Mouse (Mus musculus): ENCODE measurements around the gene Ttc37. TPM values are rescaled to one million over a fixed set of nuclear protein-coding genes. Genes with fewer than 3 reads are reported as not detected.

Ttc37 gene
- polyA plus RNA-seq, 1 experiment = 37.3 TPM

DNA sequence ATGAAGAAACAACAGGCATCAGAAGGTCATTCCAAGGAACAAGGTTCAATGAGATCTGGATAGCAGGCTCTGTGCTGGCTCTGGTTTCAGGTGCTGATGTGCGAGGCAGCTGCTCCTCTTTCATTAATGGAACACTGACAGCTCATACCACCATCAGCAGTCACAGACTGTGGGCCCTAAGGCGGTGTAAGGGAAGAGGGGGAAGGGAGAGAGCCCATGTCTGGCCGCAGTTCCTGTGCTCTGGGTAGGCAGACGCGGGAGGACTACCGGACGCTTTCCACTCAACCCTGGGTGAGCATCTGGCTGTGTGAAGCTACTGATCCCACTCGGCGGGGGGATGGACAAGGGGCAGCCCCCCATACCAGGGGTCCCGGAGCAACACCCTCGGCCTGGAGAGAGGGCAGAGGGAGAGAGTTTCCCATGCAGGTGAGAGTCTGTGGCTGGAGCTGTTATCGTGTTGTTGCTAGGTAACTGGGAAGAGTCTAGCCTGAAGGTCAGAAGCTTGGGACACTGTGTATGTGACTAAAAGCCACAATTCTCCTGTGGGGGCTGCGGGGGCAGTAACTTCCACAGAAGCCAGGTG, 34.1 kb upstream of the Ttc37 start:
- TF ChIP-seq CTCF (IDR thresholded peaks at IDR 0.05; ENCODE audit: borderline replicate concordance, insufficient read depth, low read length) (no peak), POLR2A (IDR thresholded peaks at IDR 0.05; ENCODE audit: low read depth, low read length) (no peak)
- H3K4me3 ChIP-seq (ENCODE audit: insufficient read depth, low read length) = no peak overlapping the region
- H3K27ac ChIP-seq (ENCODE audit: insufficient read depth, low read length) = no peak overlapping the region
- H3K4me1 ChIP-seq (ENCODE audit: control insufficient read depth, insufficient read depth, low read length) = no peaks in the 10 kb centered on the region

DNA sequence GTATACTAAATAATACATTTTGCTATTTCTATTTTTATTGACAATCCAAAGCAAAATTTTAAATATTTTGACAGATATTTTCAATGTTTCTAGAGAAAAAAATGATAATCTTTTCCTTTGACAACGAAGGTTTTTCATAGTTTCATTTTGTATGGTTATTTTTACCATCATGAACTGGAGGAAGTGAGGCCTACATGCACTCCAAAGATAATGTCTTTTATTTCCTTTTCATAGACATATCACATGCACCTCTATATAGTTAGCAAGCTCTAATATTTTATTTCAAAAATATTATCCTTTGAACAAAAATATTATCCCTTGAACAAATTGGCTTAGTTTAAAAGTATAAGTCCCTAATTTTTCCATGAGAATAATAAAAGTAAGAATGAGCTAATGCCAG, 24.2 kb upstream of the Ttc37 start:
- Histone ChIP-seq H3K27ac (ENCODE audit: insufficient read depth, low read length) (no peak overlapping the region), H3K4me3 (ENCODE audit: insufficient read depth, low read length) (no peak overlapping the region), H3K4me1 (ENCODE audit: control insufficient read depth, insufficient read depth, low read length) (no peaks in the 10 kb centered on the region)
- TF ChIP-seq CTCF (IDR thresholded peaks at IDR 0.05; ENCODE audit: borderline replicate concordance, insufficient read depth, low read length) (no peak), POLR2A (IDR thresholded peaks at IDR 0.05; ENCODE audit: low read depth, low read length) (no peak)

GRCm38 (mm10) chr13:76098116-76098492, 430 bp upstream of the Ttc37 start:
- TF ChIP-seq CTCF (IDR thresholded peaks at IDR 0.05; ENCODE audit: borderline replicate concordance, insufficient read depth, low read length) (no peak), POLR2A (IDR thresholded peaks at IDR 0.05; ENCODE audit: low read depth, low read length) (0 out of 2 replicates have a peak, but pooled peaks have one; percentile 26)
- H3K4me1 ChIP-seq (ENCODE audit: control insufficient read depth, insufficient read depth, low read length) = no peaks in the 10 kb centered on the region; the same call in 1 of the 2 replicates
- peak overlapping the region; percentile 81 for H3K4me3 ChIP-seq (ENCODE audit: insufficient read depth, low read length)

DNA sequence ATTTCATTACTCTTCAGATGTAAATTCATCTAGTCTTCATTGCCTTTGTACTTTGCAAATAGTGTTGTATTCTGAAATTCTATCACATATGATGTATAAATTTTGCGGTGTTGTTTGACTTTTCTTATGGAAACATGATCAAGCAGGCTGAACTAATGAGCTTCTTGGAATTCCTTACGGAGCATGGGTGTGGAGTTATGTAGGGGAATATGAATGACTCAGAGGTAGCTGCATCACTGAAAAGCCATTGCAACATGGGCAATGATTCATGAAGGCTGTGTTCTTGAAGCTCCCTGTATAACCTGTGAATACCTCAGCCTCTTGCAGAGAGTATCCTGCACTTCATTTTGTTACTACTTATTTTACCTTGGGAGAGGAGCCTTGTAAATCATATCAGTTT, 3.5 kb downstream of the Ttc37 start:
- TF ChIP-seq POLR2A (IDR thresholded peaks at IDR 0.05; ENCODE audit: low read depth, low read length) (no peak), CTCF (IDR thresholded peaks at IDR 0.05; ENCODE audit: borderline replicate concordance, insufficient read depth, low read length) (no peak)
- Histone ChIP-seq H3K4me1 (ENCODE audit: control insufficient read depth, insufficient read depth, low read length) (no peaks in the 10 kb centered on the region; the same call in 1 of the 2 replicates), H3K27ac (ENCODE audit: insufficient read depth, low read length) (no peak overlapping the region), H3K4me3 (ENCODE audit: insufficient read depth, low read length) (no peak overlapping the region)

More at GRCm38 (mm10) chr13:76098116-76098492, 430 bp upstream of the Ttc37 start:
- H3K27ac ChIP-seq (ENCODE audit: insufficient read depth, low read length) = peak overlapping the region; percentile 23; the same call in 1 of the 2 replicates

DNA sequence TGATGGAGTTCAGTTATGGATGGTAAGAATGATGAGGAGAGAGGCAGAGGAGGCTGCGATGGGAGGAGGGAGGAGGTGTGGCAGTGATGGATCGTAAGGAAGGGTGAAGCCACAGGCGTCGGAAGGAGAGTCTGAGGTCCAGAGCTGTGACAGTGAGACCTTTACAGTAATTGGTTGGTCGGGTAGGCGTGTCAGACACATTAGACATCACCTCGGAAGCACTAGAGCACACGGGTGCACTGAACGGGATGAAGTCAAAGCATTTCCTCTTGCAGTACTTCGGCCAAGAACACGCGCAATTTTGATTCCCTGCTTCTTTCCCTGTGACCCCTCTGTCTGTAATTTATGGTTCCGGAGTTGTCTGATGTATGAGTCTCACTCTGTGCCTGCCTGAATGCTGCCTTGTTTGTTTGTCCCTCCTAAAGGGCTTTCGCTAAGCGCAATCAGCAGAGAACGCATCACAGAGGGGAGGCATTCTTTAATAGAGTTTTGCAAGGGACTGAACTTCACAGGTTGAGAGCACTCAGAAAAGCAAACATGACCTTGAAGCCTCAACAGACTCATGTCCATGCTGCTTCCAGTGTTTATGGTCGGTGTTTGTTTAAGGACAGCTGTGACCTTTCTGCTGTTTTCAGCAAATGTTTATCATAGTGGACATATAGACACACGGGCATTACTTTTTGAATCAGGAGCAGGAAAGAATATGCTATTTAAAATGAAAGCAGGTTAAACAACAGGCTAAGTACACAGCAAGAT, 10.7 kb downstream of the Ttc37 start:
- TF ChIP-seq CTCF (IDR thresholded peaks at IDR 0.05; ENCODE audit: borderline replicate concordance, insufficient read depth, low read length) (no peak), POLR2A (IDR thresholded peaks at IDR 0.05; ENCODE audit: low read depth, low read length) (no peak)
- Histone ChIP-seq H3K4me1 (ENCODE audit: control insufficient read depth, insufficient read depth, low read length) (no peaks in the 10 kb centered on the region), H3K27ac (ENCODE audit: insufficient read depth, low read length) (no peak overlapping the region), H3K4me3 (ENCODE audit: insufficient read depth, low read length) (no peak overlapping the region)

DNA sequence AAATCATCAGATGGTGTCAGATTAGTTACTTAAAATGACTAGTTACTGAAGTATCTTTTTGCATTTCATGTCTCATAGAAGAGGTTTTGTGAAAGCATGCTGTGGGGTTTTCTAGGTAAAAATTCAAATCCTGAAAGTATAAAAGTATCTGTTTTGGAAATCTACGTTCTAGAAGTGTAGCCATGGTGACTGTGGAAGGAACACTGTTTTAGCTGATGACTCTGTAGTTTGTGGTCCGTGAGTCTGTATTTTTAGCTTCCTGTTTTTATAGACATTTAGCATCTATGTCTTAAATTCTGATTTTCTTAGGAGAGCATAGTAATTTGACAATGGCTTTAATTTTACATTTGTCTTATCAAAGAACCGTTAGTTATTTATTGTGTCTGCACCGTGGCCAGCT, 30.3 kb downstream of the Ttc37 start:
- no peak overlapping the region for H3K4me3 ChIP-seq (ENCODE audit: insufficient read depth, low read length)
- TF ChIP-seq CTCF (IDR thresholded peaks at IDR 0.05; ENCODE audit: borderline replicate concordance, insufficient read depth, low read length) (no peak), POLR2A (IDR thresholded peaks at IDR 0.05; ENCODE audit: low read depth, low read length) (no peak)
- no peak overlapping the region for H3K27ac ChIP-seq (ENCODE audit: insufficient read depth, low read length)
- no peaks in the 10 kb centered on the region for H3K4me1 ChIP-seq (ENCODE audit: control insufficient read depth, insufficient read depth, low read length)

DNA sequence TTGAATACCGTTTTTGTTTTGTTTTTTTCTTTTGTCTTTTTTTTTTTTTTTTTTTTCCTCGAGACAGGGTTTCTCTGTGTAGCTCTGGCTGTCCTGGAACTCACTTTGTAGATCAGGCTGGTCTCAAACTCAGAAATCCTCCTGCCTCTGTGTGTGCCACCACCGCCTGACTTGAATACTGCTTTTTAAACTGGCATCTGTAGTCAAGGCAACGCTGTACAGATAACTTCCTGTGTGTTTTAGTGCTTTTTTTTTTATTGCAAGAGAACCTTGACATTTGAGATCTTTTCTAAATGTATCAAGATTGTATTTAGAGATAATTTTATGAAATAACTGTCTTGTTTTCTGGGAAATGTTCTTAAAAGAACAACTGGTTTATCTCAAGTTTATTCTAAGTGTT, 33.9 kb downstream of the Ttc37 start:
- Histone ChIP-seq H3K27ac (ENCODE audit: insufficient read depth, low read length) (no peak overlapping the region), H3K4me3 (ENCODE audit: insufficient read depth, low read length) (no peak overlapping the region), H3K4me1 (ENCODE audit: control insufficient read depth, insufficient read depth, low read length) (no peaks in the 10 kb centered on the region)
- TF ChIP-seq POLR2A (IDR thresholded peaks at IDR 0.05; ENCODE audit: low read depth, low read length) (no peak), CTCF (IDR thresholded peaks at IDR 0.05; ENCODE audit: borderline replicate concordance, insufficient read depth, low read length) (no peak)

GRCm38 (mm10) chr13:76138862-76139261, 40.3 kb downstream of the Ttc37 start:
- H3K27ac ChIP-seq (ENCODE audit: insufficient read depth, low read length) = no peak overlapping the region
- no peak for TF ChIP-seq CTCF (IDR thresholded peaks at IDR 0.05; ENCODE audit: borderline replicate concordance, insufficient read depth, low read length)
- no peak overlapping the region for H3K4me3 ChIP-seq (ENCODE audit: insufficient read depth, low read length)
- H3K4me1 ChIP-seq (ENCODE audit: control insufficient read depth, insufficient read depth, low read length) = no peaks in the 10 kb centered on the region

DNA sequence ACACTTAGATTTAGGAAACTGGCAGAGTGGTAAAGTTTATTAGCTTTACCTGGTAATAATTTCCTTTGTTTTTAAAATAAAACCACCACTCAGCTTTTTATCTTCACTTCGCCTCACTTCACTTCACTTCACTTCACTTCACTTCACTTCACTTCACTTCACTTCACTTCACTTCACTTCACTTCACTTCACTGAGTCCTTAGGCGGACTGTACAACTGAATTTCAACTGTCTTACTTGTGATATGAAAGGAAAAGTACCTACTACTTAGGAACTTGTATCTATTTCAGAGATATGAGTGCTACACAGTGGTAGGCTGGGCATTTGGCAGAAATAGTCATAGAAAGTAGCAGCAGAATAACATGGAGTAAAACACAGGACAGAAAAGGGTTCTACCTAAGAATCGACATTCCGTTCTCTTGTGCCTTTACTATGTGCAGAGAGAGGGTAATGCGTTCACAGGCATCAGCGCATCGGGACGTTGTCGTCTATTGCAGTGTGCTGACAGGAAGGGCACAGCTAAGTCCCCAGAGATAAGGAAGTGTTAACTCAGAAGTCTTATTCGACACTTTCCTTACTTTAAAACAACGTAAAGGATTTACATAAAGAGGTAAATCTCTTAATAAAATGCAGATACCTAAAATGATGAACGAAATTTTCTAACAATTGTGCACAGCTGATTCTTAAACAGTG, 42.7 kb downstream of the Ttc37 start:
- Histone ChIP-seq H3K27ac (ENCODE audit: insufficient read depth, low read length) (no peak overlapping the region), H3K4me3 (ENCODE audit: insufficient read depth, low read length) (no peak overlapping the region), H3K4me1 (ENCODE audit: control insufficient read depth, insufficient read depth, low read length) (no peaks in the 10 kb centered on the region)
- TF ChIP-seq CTCF (IDR thresholded peaks at IDR 0.05; ENCODE audit: borderline replicate concordance, insufficient read depth, low read length) = no peak
- no peak for TF ChIP-seq POLR2A (IDR thresholded peaks at IDR 0.05; ENCODE audit: low read depth, low read length)

- no peaks in the 10 kb centered on the region for H3K4me1 ChIP-seq (ENCODE audit: control insufficient read depth, insufficient read depth, low read length)
- no peak overlapping the region for H3K27ac ChIP-seq (ENCODE audit: insufficient read depth, low read length)
- no peak overlapping the region for H3K4me3 ChIP-seq (ENCODE audit: insufficient read depth, low read length)
- TF ChIP-seq POLR2A (IDR thresholded peaks at IDR 0.05; ENCODE audit: low read depth, low read length) (no peak), CTCF (IDR thresholded peaks at IDR 0.05; ENCODE audit: borderline replicate concordance, insufficient read depth, low read length) (no peak)
Measured at GRCm38 (mm10) chr13:76150483-76150882, 51.9 kb downstream of the Ttc37 start.
